Mouse (Mus musculus) CH12.LX (cell line): ENCODE measurements around the gene Clec5a. TPM values are rescaled to one million over a fixed set of nuclear protein-coding genes. Genes with fewer than 3 reads are reported as not detected.

Experiments
- DNase-seq: peaks from one replicate; pipeline ENCODE4 v3.0.0-alpha.2; 2013; ENCODE audit errors: extremely low read depth
- H3K27ac ChIP-seq: 2 replicates; pipeline ENCODE4 v1.5.1; 2012; ENCODE audit warnings: low read depth, mild to moderate bottlenecking, control low read depth, moderate library complexity; ENCODE audit not compliant: insufficient read depth
- H3K27me3 ChIP-seq: replicated peaks from 2 replicates; pipeline ENCODE3; 2012; ENCODE audit warnings: inconsistent platforms
- H3K36me3 ChIP-seq, 2 experiments: replicated peaks in 1 of 2; 2 replicates each; pipeline versions ENCODE3 to v1.6.1; 2012; ENCODE audit warnings: inconsistent platforms in 1 of 2, low read length in 1 of 2, mild to moderate bottlenecking in 1 of 2, mixed read lengths in 1 of 2, moderate library complexity in 1 of 2; ENCODE audit not compliant: control insufficient read depth in 1 of 2, insufficient read depth in 1 of 2
- H3K4me1 ChIP-seq, 2 experiments: 2 replicates each; pipeline ENCODE4 v1.6.1; 2012; ENCODE audit warnings: inconsistent platforms in 1 of 2, moderate library complexity in 1 of 2; ENCODE audit not compliant: insufficient read depth in 2 of 2, control insufficient read depth in 1 of 2
- H3K4me2 ChIP-seq: 2 replicates; pipeline ENCODE4 v1.6.1; 2012; ENCODE audit warnings: low read depth, mild to moderate bottlenecking, control low read depth; ENCODE audit not compliant: poor library complexity, insufficient read depth, severe bottlenecking
- H3K4me3 ChIP-seq, 3 experiments: fragments of 150-350 bp in 1 of 3; sonication (generic) in 1 of 3; replicated peaks in 1 of 3; 2 replicates each; pipeline versions ENCODE3 to v1.5.1; 2011 to 2012; ENCODE audit warnings: low read depth in 2 of 3, low read length in 2 of 3, mild to moderate bottlenecking in 2 of 3, moderate library complexity in 2 of 3, control low read depth in 1 of 3, improper control_type of control experiment in 1 of 3, inconsistent platforms in 1 of 3, mixed read lengths in 1 of 3; ENCODE audit not compliant: poor library complexity in 1 of 3
- H3K79me2 ChIP-seq: replicated peaks from 2 replicates; pipeline ENCODE4 v1.6.1; 2012; ENCODE audit warnings: mild to moderate bottlenecking, moderate library complexity; ENCODE audit not compliant: control insufficient read depth, poor library complexity, insufficient read depth, severe bottlenecking; ENCODE audit errors: extremely low read depth
- H3K9ac ChIP-seq: 2 replicates; pipeline ENCODE4 v1.6.1; 2012; ENCODE audit warnings: low read depth, mild to moderate bottlenecking, control low read depth, moderate library complexity; ENCODE audit not compliant: insufficient read depth
- H3K9me3 ChIP-seq: replicated peaks from 2 replicates; pipeline ENCODE3; 2012; ENCODE audit warnings: low read length, inconsistent platforms, mixed read lengths
- BHLHE40 ChIP-seq: IDR thresholded peaks from 2 replicates; pipeline ENCODE4 v1.6.1; 2011; ENCODE audit warnings: mild to moderate bottlenecking, low read depth, low read length, improper control_type of control experiment
- CHD1 ChIP-seq: IDR thresholded peaks from 2 replicates; pipeline ENCODE4 v1.6.1; 2012; ENCODE audit warnings: low read depth, low read length, improper control_type of control experiment, inconsistent platforms
- CHD2 ChIP-seq: IDR thresholded peaks from 2 replicates; pipeline ENCODE4 v1.6.1; 2011; ENCODE audit warnings: low read length, improper control_type of control experiment
- CTCF ChIP-seq, 2 experiments: IDR thresholded peaks in 1 of 2; conservative IDR thresholded peaks in 1 of 2; 2 replicates each; pipeline ENCODE4 v1.5.1; 2011 to 2012; ENCODE audit warnings: low read depth in 2 of 2, low read length in 2 of 2, improper control_type of control experiment in 1 of 2, inconsistent platforms in 1 of 2, mild to moderate bottlenecking in 1 of 2, moderate library complexity in 1 of 2
- E2F4 ChIP-seq: IDR thresholded peaks from 2 replicates; pipeline ENCODE4 v1.6.1; 2011; ENCODE audit warnings: low read depth, low read length, improper control_type of control experiment; ENCODE audit not compliant: insufficient replicate concordance
- ELF1 ChIP-seq: IDR thresholded peaks from 2 replicates; pipeline ENCODE4 v1.6.1; 2014; ENCODE audit warnings: low read depth, mild to moderate bottlenecking, inconsistent platforms, low read length, improper control_type of control experiment
- EP300 ChIP-seq: IDR thresholded peaks from 2 replicates; pipeline ENCODE4 v1.6.1; 2011; ENCODE audit warnings: low read length, improper control_type of control experiment
- ETS1 ChIP-seq: conservative IDR thresholded peaks from 2 replicates; pipeline ENCODE4 v1.6.1; 2012; ENCODE audit warnings: low read depth, mild to moderate bottlenecking, inconsistent platforms, low read length, improper control_type of control experiment, moderate library complexity
- GABPA ChIP-seq: IDR thresholded peaks from 2 replicates; pipeline ENCODE4 v1.6.1; 2012; ENCODE audit warnings: low read depth, low read length, improper control_type of control experiment, inconsistent platforms; ENCODE audit not compliant: insufficient replicate concordance
- HCFC1 ChIP-seq: IDR thresholded peaks from 2 replicates; pipeline ENCODE4 v1.6.1; 2012; ENCODE audit warnings: low read depth, mild to moderate bottlenecking, inconsistent platforms, low read length, improper control_type of control experiment
- JUN ChIP-seq: IDR thresholded peaks from 2 replicates; pipeline ENCODE4 v1.6.1; 2011; ENCODE audit warnings: low read depth, mild to moderate bottlenecking, low read length, improper control_type of control experiment, moderate library complexity; ENCODE audit not compliant: insufficient read depth
- JUND ChIP-seq: conservative IDR thresholded peaks from 2 replicates; pipeline ENCODE4 v1.6.1; 2011; ENCODE audit warnings: low read depth, low read length, improper control_type of control experiment
- KAT2A ChIP-seq: IDR thresholded peaks from 2 replicates; pipeline ENCODE4 v1.6.1; 2012; ENCODE audit warnings: low read length, improper control_type of control experiment, inconsistent platforms; ENCODE audit not compliant: insufficient replicate concordance
- MAX ChIP-seq: IDR thresholded peaks from 2 replicates; pipeline ENCODE4 v1.6.1; 2011; ENCODE audit warnings: low read length, improper control_type of control experiment
- MAZ ChIP-seq: IDR thresholded peaks from 2 replicates; pipeline ENCODE4 v1.6.1; 2012; ENCODE audit warnings: low read depth, mild to moderate bottlenecking, inconsistent platforms, low read length, improper control_type of control experiment, moderate library complexity
- MEF2A ChIP-seq: IDR thresholded peaks from 2 replicates; pipeline ENCODE4 v1.6.1; 2014; ENCODE audit warnings: low read depth, mild to moderate bottlenecking, inconsistent platforms, low read length, improper control_type of control experiment, borderline replicate concordance
- NRF1 ChIP-seq: IDR thresholded peaks from 2 replicates; pipeline ENCODE4 v1.6.1; 2014; ENCODE audit warnings: low read depth, mild to moderate bottlenecking, inconsistent platforms, low read length, improper control_type of control experiment, moderate library complexity
- POLR2A ChIP-seq: IDR thresholded peaks from 2 replicates; pipeline ENCODE4 v1.6.1; 2011; ENCODE audit warnings: low read depth, mild to moderate bottlenecking, improper control_type of control experiment, low read length
- POLR2AphosphoS2 ChIP-seq: IDR thresholded peaks from 2 replicates; pipeline ENCODE4 v1.6.1; 2011; ENCODE audit warnings: low read depth, low read length, improper control_type of control experiment
- RAD21 ChIP-seq: IDR thresholded peaks from 2 replicates; pipeline ENCODE4 v1.6.1; 2011; ENCODE audit warnings: low read depth, mild to moderate bottlenecking, low read length, improper control_type of control experiment, moderate library complexity
- RCOR1 ChIP-seq: conservative IDR thresholded peaks from 2 replicates; pipeline ENCODE4 v1.6.1; 2012; ENCODE audit warnings: low read depth, mild to moderate bottlenecking, inconsistent platforms, low read length, improper control_type of control experiment
- SIN3A ChIP-seq: IDR thresholded peaks from 2 replicates; pipeline ENCODE4 v1.6.1; 2012; ENCODE audit warnings: low read length, improper control_type of control experiment, inconsistent platforms
- SMC3 ChIP-seq: IDR thresholded peaks from 2 replicates; pipeline ENCODE4 v1.6.1; 2011; ENCODE audit warnings: low read depth, low read length, improper control_type of control experiment
- TCF12 ChIP-seq: IDR thresholded peaks from 2 replicates; pipeline ENCODE4 v1.6.1; 2014; ENCODE audit warnings: low read depth, mild to moderate bottlenecking, inconsistent platforms, low read length, improper control_type of control experiment
- UBTF ChIP-seq: IDR thresholded peaks from 2 replicates; pipeline ENCODE4 v1.6.1; 2012; ENCODE audit warnings: low read depth, mild to moderate bottlenecking, inconsistent platforms, low read length, improper control_type of control experiment, moderate library complexity
- USF1 ChIP-seq: IDR thresholded peaks from 2 replicates; pipeline ENCODE4 v1.6.1; 2014; ENCODE audit warnings: low read depth, mild to moderate bottlenecking, inconsistent platforms, low read length, improper control_type of control experiment
- USF2 ChIP-seq: conservative IDR thresholded peaks from 2 replicates; pipeline ENCODE4 v1.6.1; 2011; ENCODE audit warnings: low read depth, low read length, improper control_type of control experiment
- ZKSCAN1 ChIP-seq: IDR thresholded peaks from 2 replicates; pipeline ENCODE4 v1.6.1; 2012; ENCODE audit warnings: low read depth, inconsistent platforms, low read length, improper control_type of control experiment, borderline replicate concordance
- ZMIZ1 ChIP-seq: IDR thresholded peaks from 2 replicates; pipeline ENCODE4 v1.6.1; 2012; ENCODE audit warnings: low read depth, mild to moderate bottlenecking, inconsistent platforms, low read length, improper control_type of control experiment
- ZNF384 ChIP-seq: IDR thresholded peaks from 2 replicates; pipeline ENCODE4 v1.6.1; 2012; ENCODE audit warnings: low read depth, low read length, improper control_type of control experiment, inconsistent platforms
- dilution Hi-C: fragments of 300-500 bp; cut with MboI; formaldehyde crosslinking; loops from 2 replicates; pipeline ENCODE4 v1.14.3; 2020; ENCODE audit warnings: low sequenced_read_pairs; ENCODE audit not compliant: extremely low pct_unique_long_range_greater_than_20kb, extremely low pct_ligation_motif_present
- in situ Hi-C: fragments of 300-500 bp; cut with MboI; formaldehyde crosslinking; loops from 3 replicates; pipeline ENCODE4 v1.14.3; 2019; ENCODE audit warnings: low sequenced_read_pairs, low pct_ligation_motif_present, low pct_unique_long_range_greater_than_20kb, mixed read lengths
- polyA plus RNA-seq: library from polyadenylated mRNA; unstranded; fragments of >175 nt; gene quantifications from 2 replicates; pipeline ENCODE4 v1.2.1, GENCODE M21; 2012; ENCODE audit warnings: low read depth; ENCODE audit not compliant: insufficient read length
- total RNA-seq, 2 experiments: library from RNA; depleted of rRNA; stranded (reverse); fragments of 300-350 nt in 1 of 2; fragments of >200 nt in 1 of 2; gene quantifications; 2 replicates each; pipeline ENCODE4 v1.2.3; 2012 to 2014

The Clec5a gene
- total and polyA plus RNA-seq, 3 experiments, result 1.0 to 1.4 (median 1.1) TPM

GRCm38 (mm10) chr6:40573618-40574017 is 12.0 kb downstream of the Clec5a start:
- in situ Hi-C loops, result no loop called here
- DNase-seq, result peak; percentile 14
- Histone ChIP-seq H3K27me3 (no peaks in the 10 kb centered on the region), H3K4me3 (no peak overlapping the region), H3K9ac (no peak overlapping the region), H3K4me1 (peaks cover 4 to 16% of the 10 kb centered on the region in 2 experiments; a peak in 3 of 4 replicates), H3K9me3 (no peaks in the 10 kb centered on the region)
- dilution Hi-C loops, result no loop called here
- TF ChIP-seq ZKSCAN1 (no peak), RCOR1 (0 out of 2 replicates have a peak, but pooled peaks have one; percentile 39), ELF1 (no peak), JUND (no peak), BHLHE40 (no peak), MEF2A (no peak), ETS1 (peak; percentile 13; the same call in 1 of the 2 replicates), SIN3A (no peak), RAD21 (no peak), JUN (no peak), KAT2A (no peak), E2F4 (no peak), CHD1 (no peak), MAZ (no peak), NRF1 (no peak), HCFC1 (no peak), EP300 (peak; percentile 45), POLR2A (no peak)
- TF ChIP-seq, all 38 proteins: peak for 3
- H3K79me2 ChIP-seq, result no peaks in the 10 kb centered on the region
- H3K27ac ChIP-seq, result no peak overlapping the region
- H3K4me2 ChIP-seq, result peak overlapping the region; percentile 15; the same call in 1 of the 2 replicates
- H3K36me3 ChIP-seq, result no peaks in the 10 kb centered on the region

GRCm38 (mm10) chr6:40569187-40569586 is 16.4 kb downstream of the Clec5a start, which contains the start of gene Olfr460:
Olfr460 (plus strand) TSS chr6:40569487.
- no peak within 1 kb of the TSS for H3K4me3 ChIP-seq
- H3K9me3 ChIP-seq, result no peaks in the 10 kb centered on the region
- peaks cover 4 to 18% of the 10 kb centered on the region in 2 experiments; a peak in 3 of 4 replicates for H3K4me1 ChIP-seq
- H3K4me2 ChIP-seq, result no peak within 1 kb of the TSS
- H3K27ac ChIP-seq, result no peak within 1 kb of the TSS
- no peak for TF ChIP-seq UBTF
- TF ChIP-seq ZMIZ1, result no peak
- TF ChIP-seq KAT2A, result no peak
- no peak for TF ChIP-seq POLR2A
- no peak for TF ChIP-seq USF1
- TF ChIP-seq MAX, result no peak
- TF ChIP-seq GABPA, result no peak
- TF ChIP-seq ETS1, result no peak
- TF ChIP-seq USF2, result no peak
- no peak for TF ChIP-seq MAZ
- TF ChIP-seq TCF12, result no peak
- no peak for TF ChIP-seq CTCF (conservative IDR thresholded peaks at IDR 0.05 in 1 of 2, IDR thresholded peaks at IDR 0.05 in 1 of 2; ENCODE audit: low read depth in 2 of 2, low read length in 2 of 2)
- TF ChIP-seq POLR2AphosphoS2, result no peak
- no peak for TF ChIP-seq SMC3
- TF ChIP-seq CHD2, result no peak
- no peak for TF ChIP-seq JUND
- TF ChIP-seq BHLHE40, result no peak
- no peak for TF ChIP-seq ZNF384
- no peak for TF ChIP-seq ELF1
- in situ Hi-C loops, result no loop called here
- no peaks in the 10 kb centered on the region for H3K36me3 ChIP-seq
- no peak within 1 kb of the TSS for H3K9ac ChIP-seq
- H3K27me3 ChIP-seq, result no peaks in the 10 kb centered on the region
- dilution Hi-C loops, result no loop called here
- DNase-seq, result no peak
- no peaks in the 10 kb centered on the region for H3K79me2 ChIP-seq
